9 mouse cellular contexts compared by ENCODE assay signal in the genomic region with DNA sequence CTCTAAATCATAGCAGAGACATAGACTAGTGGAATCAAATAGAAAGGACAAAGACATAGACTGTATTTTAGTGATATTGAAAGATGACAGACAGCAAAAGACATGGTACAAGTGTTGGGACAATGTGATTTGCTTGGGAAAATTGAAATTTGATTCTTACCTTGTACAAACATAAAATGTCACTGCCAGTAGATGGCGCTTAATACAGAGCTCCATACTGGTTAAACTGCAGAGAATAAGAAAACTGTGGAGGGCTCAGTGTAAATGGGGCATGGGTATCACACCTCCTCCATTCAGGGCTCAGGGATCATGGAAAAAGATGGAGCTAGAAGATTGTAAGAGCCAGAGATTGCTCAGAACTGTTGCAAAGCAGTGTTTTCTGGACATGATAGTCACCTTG. TPM values are rescaled to one million over a fixed set of nuclear protein-coding genes. Genes with fewer than 3 reads are reported as not detected.
A peak's percentile ranks its signal among the peaks of the same experiment; 100 is the strongest.
DNase-seq lines count a peak whose midpoint lies in the region; TF ChIP-seq lines count a peak whose summit lies in the region.
"Had no signal": no experiment of that assay in that cellular context is flagged by ENCODE, and none has a peak within 500 bp of the region (broad histone marks: within the 10 kb centered on the region; RNA-seq: fewer than 3 reads in every experiment).

No protein-coding gene starts in this region.

- intact Hi-C loops in left cerebral cortex, adult 2 months (cut with DNase I): no loop called here
- intact Hi-C loops in left cerebral cortex, postnatal 10 days (cut with DNase I): no loop called here

- peak; percentile 51 for DNase-seq in embryo, embryonic 10 days (ENCODE audit: low spot score)
- DNase-seq in embryo, embryonic 9.5 days (ENCODE audit: extremely low spot score): no peak
- no peak for DNase-seq in left cerebral cortex, adult 2 months (ENCODE audit: extremely low spot score in 1 of 2, low spot score in 2 of 2)
- DNase-seq in left cerebral cortex, postnatal 10 days (ENCODE audit: extremely low spot score in 1 of 2, low spot score in 2 of 2): no peak
- DNase-seq in NIH3T3 (ENCODE audit: low read depth): peak; percentile 35
- peak; percentile 30 for DNase-seq in lung, postnatal 10 days
- no peak for DNase-seq in c-Kit-positive CD71-positive TER-119-positive erythroid progenitor cells, embryonic 14.5 days (ENCODE audit: low spot score)
- DNase-seq in B cell, adult 2 months: no peak

- no peak overlapping the region for H3K27ac ChIP-seq in left cerebral cortex, adult 2 months
- H3K27ac ChIP-seq: limb, embryonic 12.5 days had no signal

- TF ChIP-seq CTCF in left cerebral cortex, adult 2 months (IDR thresholded peaks at IDR 0.05): peak; percentile 71

- no peak overlapping the region for H3K4me3 ChIP-seq in left cerebral cortex, adult 2 months
- H3K4me3 ChIP-seq: limb, embryonic 12.5 days had no signal

RNA-seq across cellular contexts. Expression of a gene that starts 21.6 kb away (rescaled TPM):
- 100 to 1,000 TPM; 293 to 300 TPM for total RNA-seq in left cerebral cortex, adult 2 months (2021)
- total RNA-seq in left cerebral cortex, postnatal 10 days (2021): 100 to 1,000 TPM; 279 to 302 TPM

Comparison
In these comparisons a context has a peak if more than half of its experiments do, and no peak if none do; other contexts are left out.
1. DNase-seq: peak in embryo, embryonic 10 days (single experiment), NIH3T3 (single experiment) and lung, postnatal 10 days (single experiment); none in embryo, embryonic 9.5 days (single experiment), left cerebral cortex, adult 2 months (0 of 2), left cerebral cortex, postnatal 10 days (0 of 2), c-Kit-positive CD71-positive TER-119-positive erythroid progenitor cells, embryonic 14.5 days (single experiment) and B cell, adult 2 months (0 of 2).